Comparison of ENCODE assay signal across 15 mouse cellular contexts in genomic region chr3:127126220-127126619, GRCm38 (mm10).
"Had no signal": no experiment of that assay in that cellular context is flagged by ENCODE, and none has a peak within 500 bp of the region (broad histone marks: within the 10 kb centered on the region; RNA-seq: fewer than 3 reads in every experiment).

No protein-coding gene starts in this region.

- H3K36me3 ChIP-seq: limb, embryonic 13.5 days; liver, embryonic 15.5 days; midbrain, embryonic 10.5 days; neural tube, embryonic 15.5 days had no signal

- DNase-seq: kidney, adult 11 months; kidney, adult 9 months; kidney, postnatal 36 days; left cerebral cortex, postnatal 4 days; lung, postnatal 4 days; midbrain, embryonic 14.5 days; thymus, adult 18-20 months; thymus, postnatal 14 days had no signal

- H3K4me1 ChIP-seq: liver, embryonic 15.5 days had no signal

- ATAC-seq: hindbrain, postnatal 0 days had no signal

- H3K27me3 ChIP-seq: limb, embryonic 13.5 days; liver, embryonic 15.5 days; neural tube, embryonic 15.5 days had no signal

- H3K9ac ChIP-seq: limb, embryonic 13.5 days; liver, embryonic 15.5 days; neural tube, embryonic 15.5 days had no signal

- H3K9me3 ChIP-seq: limb, embryonic 13.5 days; liver, embryonic 15.5 days; midbrain, embryonic 10.5 days; neural tube, embryonic 15.5 days had no signal

- H3K27ac ChIP-seq: hindbrain, postnatal 0 days; kidney, postnatal 0 days; limb, embryonic 13.5 days; liver, embryonic 15.5 days; midbrain, embryonic 10.5 days; neural tube, embryonic 15.5 days had no signal

- H3K4me3 ChIP-seq: limb, embryonic 13.5 days; liver, embryonic 15.5 days; midbrain, embryonic 10.5 days; myocyte; neural tube, embryonic 15.5 days had no signal

- H3K4me2 ChIP-seq: limb, embryonic 13.5 days; liver, embryonic 15.5 days; neural tube, embryonic 15.5 days had no signal
